Mouse (Mus musculus): Measurements from ENCODE around the gene Drc3.

The Drc3 gene

DNA sequence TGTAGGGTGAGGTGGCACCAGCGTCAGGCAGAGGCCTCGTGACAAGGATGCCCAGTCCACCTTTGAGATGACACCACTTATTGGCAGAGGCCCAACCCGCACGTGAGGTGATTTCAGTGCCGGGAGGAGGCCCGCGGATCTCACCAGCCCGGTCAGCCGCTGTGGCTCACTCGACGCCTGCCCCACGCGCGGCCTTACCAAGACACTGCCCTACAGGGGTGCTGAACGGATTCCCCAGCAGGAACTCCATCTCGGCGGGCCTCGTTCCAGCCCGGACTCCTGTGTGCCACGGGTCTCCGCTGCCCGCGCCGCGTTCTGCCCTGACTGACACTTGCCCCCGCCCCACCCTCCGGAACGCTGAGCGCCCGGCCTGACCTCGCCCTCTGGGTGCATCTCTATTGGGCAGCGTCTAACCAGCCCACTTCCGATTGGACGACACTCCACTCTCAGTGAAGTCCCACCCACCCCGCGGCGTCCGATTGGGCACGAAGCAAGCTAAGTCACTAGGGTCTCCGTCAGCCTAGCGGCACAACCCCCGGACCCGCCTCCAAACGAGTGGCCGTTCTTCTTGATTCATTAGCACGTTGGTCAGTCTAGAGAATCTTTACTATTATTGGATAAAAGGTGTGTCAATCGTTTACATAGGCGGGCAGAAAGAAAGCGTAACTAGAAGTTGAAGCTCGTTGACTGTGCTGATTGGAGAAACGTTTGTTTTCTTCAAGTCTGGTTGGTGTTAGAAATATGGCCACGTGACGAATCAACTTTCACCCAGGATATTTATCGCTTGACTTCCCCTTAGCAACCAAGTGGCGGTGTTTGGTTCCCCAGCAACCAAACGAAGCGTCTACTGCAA is at the start of gene Drc3, which contains the start of gene Tom1l2:
Gene Drc3, plus strand, starts transcription at position 771 of the 853 bp plus-strand sequence.
Gene Tom1l2, minus strand, starts transcription at position 347 of the 853 bp plus-strand sequence.
- DNase-seq, result peak; percentile 99 to 100

- no peak for DNase-seq
Observed at GRCm38 (mm10) chr11:60303497-60303896, 49.6 kb upstream of the Drc3 start.

- no peak for DNase-seq
Observed at GRCm38 (mm10) chr11:60305611-60306010, 47.5 kb upstream of the Drc3 start.

- peak; percentile 71 to 81 for DNase-seq
Observed at GRCm38 (mm10) chr11:60306834-60307233, 46.3 kb upstream of the Drc3 start.

GRCm38 (mm10) chr11:60307375-60307825 is 45.7 kb upstream of the Drc3 start:
- peak; percentile 43 to 53 for DNase-seq

- DNase-seq, result no peak
Observed at GRCm38 (mm10) chr11:60308061-60308460, 45.1 kb upstream of the Drc3 start.

GRCm38 (mm10) chr11:60308506-60309116 is 44.5 kb upstream of the Drc3 start:
- no peak for DNase-seq

GRCm38 (mm10) chr11:60309875-60310274 is 43.3 kb upstream of the Drc3 start:
- DNase-seq, result no peak

GRCm38 (mm10) chr11:60311025-60311854 is 41.9 kb upstream of the Drc3 start:
- peak; percentile 98 to 99 for DNase-seq

DNA sequence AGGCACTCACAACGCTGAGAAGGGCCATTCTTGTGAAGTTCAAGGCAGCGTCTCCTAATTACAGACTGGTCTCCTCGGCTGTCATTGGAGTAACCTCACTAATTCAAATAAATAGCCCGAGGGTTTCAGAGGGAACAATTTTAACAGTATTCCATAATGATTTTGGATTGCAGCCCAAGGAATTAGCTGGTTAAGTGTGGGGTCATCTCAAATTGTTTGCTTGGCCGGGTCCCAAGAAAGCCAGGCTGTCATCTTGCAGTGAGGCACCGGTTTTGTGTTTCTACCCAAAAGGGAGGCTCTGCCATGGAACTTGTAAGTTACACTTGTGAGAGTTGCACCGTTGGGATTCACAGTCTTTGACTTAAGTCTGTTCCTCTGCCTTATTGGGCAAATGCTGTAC is 36.9 kb upstream of the Drc3 start:
- DNase-seq, result peak; percentile 74 to 75

GRCm38 (mm10) chr11:60316883-60317282 is 36.2 kb upstream of the Drc3 start:
- no peak for DNase-seq

DNA sequence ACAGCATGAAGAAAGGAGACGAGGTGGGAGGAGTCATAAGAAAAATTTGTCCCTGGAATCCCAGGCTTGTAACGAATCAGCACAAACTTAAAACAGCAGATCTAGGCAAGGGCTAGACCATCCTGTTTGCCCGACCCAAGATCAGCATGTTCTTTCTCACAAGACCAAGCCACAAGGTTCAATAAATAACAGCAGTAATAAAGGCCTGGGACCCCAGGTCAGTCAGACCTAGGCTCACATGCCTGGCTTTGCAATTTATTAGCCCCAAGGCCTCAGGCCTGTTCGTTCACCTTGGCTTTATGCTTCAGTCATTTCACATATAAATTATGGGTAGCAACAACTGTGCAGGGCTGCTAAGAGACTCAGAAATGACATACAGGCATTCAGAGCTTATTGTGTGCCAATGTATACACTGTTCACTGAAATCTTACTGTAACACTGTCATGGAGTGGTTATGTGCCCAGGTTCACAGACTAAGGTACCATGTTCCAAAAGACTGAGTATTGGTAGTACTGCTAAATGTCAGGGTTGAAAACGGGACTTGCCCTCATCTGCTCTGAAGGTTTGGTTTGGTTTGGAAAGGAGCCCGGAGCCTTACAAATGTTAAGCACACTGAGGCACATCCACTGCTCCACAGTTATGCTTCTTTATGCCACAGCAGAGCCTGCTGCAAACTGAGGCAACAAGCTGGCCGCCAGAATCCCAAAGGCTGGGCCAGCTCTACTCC is 35.6 kb upstream of the Drc3 start:
- DNase-seq, result no peak

GRCm38 (mm10) chr11:60318716-60319115 is 34.4 kb upstream of the Drc3 start:
- DNase-seq, result no peak

- peak in 1 of 2 experiments; percentile 18 for DNase-seq
Observed at GRCm38 (mm10) chr11:60319257-60320066, 33.7 kb upstream of the Drc3 start.

- no peak for DNase-seq
Observed at GRCm38 (mm10) chr11:60320426-60321037, 32.6 kb upstream of the Drc3 start.

DNA sequence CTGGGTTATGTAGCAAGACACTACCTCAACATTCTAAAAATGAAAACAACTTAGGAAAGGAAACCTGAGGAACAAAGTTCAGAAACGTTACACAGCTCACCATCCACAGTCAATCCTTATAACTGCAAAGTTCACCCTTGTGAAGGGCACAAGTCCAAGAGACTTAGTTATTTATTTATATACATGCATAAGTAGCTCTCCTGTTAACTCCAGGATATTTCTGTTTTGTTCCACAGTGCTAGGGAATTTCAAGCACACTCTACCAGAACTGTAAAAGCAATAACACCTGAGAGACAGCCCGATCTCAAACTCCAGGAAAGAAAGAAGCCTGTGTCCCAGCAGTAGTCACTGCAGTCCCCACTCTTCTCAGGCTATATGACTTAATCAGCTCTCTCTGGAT is 31.7 kb upstream of the Drc3 start:
- no peak for DNase-seq

- no peak for DNase-seq
Observed at GRCm38 (mm10) chr11:60323731-60324130, 29.4 kb upstream of the Drc3 start.

DNA sequence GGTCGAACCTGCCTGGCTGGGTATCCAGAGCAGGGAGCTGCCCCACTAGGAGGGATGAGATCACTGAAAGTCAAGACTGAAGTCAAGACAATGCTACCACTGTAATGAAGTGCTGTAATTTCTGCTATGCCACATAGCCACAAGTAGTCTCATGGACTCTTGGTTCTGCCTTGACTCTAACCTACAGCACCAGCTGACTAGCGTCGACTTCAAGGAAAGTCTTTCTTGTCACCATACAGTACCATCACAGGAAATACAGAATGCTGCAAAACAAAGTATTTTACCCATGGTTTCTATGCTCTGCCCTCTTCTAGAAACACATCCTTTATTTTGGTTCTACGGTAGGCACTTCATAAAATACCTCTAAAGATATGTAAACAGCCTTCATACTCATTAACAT is 22.6 kb upstream of the Drc3 start:
- no peak for DNase-seq

GRCm38 (mm10) chr11:60333461-60333860 is 19.7 kb upstream of the Drc3 start:
- no peak for DNase-seq

DNA sequence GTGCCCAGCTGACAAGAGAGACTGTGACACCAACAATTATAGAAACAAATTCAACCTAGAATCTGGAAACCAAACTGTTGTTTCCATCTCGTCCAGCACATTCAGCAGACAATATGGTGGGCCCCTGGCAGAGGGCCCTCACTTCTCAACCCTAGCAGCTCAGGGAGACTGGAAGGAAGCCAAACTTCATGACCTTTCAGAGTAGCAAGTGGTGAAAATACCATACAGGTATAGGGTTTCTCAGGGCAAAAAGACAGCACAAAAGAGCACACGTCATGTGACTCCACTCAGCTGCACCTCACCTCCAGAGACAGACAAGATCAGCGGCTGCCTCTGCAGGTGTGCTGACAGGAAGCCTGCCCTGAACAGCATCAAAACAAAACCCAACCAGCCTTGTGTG is 19.0 kb upstream of the Drc3 start:
- peak in 1 of 2 experiments; percentile 36 for DNase-seq

DNA sequence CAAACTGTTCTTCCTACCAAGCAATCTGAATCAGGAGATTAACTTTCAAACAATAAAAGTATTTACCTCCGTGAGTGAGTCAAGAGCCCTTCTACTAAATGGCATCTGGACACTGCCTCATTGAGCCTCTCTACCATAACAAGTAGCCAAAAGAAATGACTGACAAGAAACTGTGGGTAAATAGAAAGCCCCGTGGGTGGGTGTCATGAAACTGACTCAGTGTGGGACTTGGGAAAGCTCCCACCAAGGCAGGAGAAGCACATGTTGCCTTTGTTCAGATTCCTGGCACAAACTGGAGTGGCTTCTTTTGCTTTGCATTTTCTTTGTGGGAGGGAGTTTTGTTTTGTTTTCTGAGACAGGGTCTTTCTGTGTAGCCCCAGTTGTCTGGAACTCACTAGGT is 17.4 kb upstream of the Drc3 start:
- DNase-seq, result no peak
